Mouse (Mus musculus): ENCODE measurements at regions not wholly inside any gene's neighbourhood (a gene's known extent, or its start where the extent isn't known, plus 50 kb on each side); places are given as distances from the start of the nearest gene placed in this dataset.

- Histone ChIP-seq H3K27me3 (ENCODE audit: control insufficient read depth, insufficient read depth, low read length) (no peaks in the 10 kb centered on the region), H3K27ac (ENCODE audit: low read depth, low read length) (no peak overlapping the region), H3K36me3 (ENCODE audit: control insufficient read depth, insufficient read depth, low read length) (no peaks in the 10 kb centered on the region), H3K4me3 (ENCODE audit: low read depth, low read length) (no peak overlapping the region), H3K4me2 (replicated peaks; ENCODE audit: low read depth, low read length) (no peak overlapping the region), H3K9ac (ENCODE audit: low read depth, low read length) (no peak overlapping the region), H3K9me3 (ENCODE audit: control insufficient read depth, low read length) (no peaks in the 10 kb centered on the region), H3K4me1 (replicated peaks; ENCODE audit: control insufficient read depth, insufficient read depth, low read length) (no peaks in the 10 kb centered on the region)
- DNase-seq (ENCODE audit: low spot score) = no peak
- WGBS = 81% methylated on average over 8 of the region's 8 CpGs
- ATAC-seq (ENCODE audit: low FRiP score) = no peak
Measured at GRCm38 (mm10) chr1:137203512-137203911, 243.3 kb upstream of the Nr5a2 start.

- Histone ChIP-seq H3K36me3 (ENCODE audit: control insufficient read depth, insufficient read depth, low read length) (no peaks in the 10 kb centered on the region), H3K4me1 (replicated peaks; ENCODE audit: control insufficient read depth, insufficient read depth, low read length) (no peaks in the 10 kb centered on the region), H3K27me3 (ENCODE audit: control insufficient read depth, insufficient read depth, low read length) (no peaks in the 10 kb centered on the region), H3K27ac (ENCODE audit: low read depth, low read length) (no peak overlapping the region), H3K4me2 (replicated peaks; ENCODE audit: low read depth, low read length) (no peak overlapping the region), H3K9me3 (ENCODE audit: control insufficient read depth, low read length) (no peaks in the 10 kb centered on the region), H3K4me3 (ENCODE audit: low read depth, low read length) (no peak overlapping the region), H3K9ac (ENCODE audit: low read depth, low read length) (no peak overlapping the region)
- ATAC-seq (ENCODE audit: low FRiP score) = no peak
- no peak for DNase-seq (ENCODE audit: low spot score)
- 87% methylated on average over 11 of the region's 11 CpGs for WGBS
Measured at GRCm38 (mm10) chr1:137200931-137201330, 240.7 kb upstream of the Nr5a2 start.

- H3K27me3 ChIP-seq (ENCODE audit: control insufficient read depth, insufficient read depth, low read length) = no peaks in the 10 kb centered on the region
- H3K36me3 ChIP-seq (ENCODE audit: control insufficient read depth, insufficient read depth, low read length) = no peaks in the 10 kb centered on the region
- no peak overlapping the region for H3K27ac ChIP-seq (ENCODE audit: low read depth, low read length)
- no peak overlapping the region for H3K9ac ChIP-seq (ENCODE audit: low read depth, low read length)
- no peak for DNase-seq (ENCODE audit: low spot score)
- H3K4me1 ChIP-seq (replicated peaks; ENCODE audit: control insufficient read depth, insufficient read depth, low read length) = no peaks in the 10 kb centered on the region
- no peak overlapping the region for H3K4me2 ChIP-seq (replicated peaks; ENCODE audit: low read depth, low read length)
- ATAC-seq (ENCODE audit: low FRiP score) = no peak
- H3K9me3 ChIP-seq (ENCODE audit: control insufficient read depth, low read length) = no peaks in the 10 kb centered on the region
- no peak overlapping the region for H3K4me3 ChIP-seq (ENCODE audit: low read depth, low read length)
Measured at GRCm38 (mm10) chr1:137195962-137196361, 235.7 kb upstream of the Nr5a2 start.

- Histone ChIP-seq H3K4me3 (ENCODE audit: low read depth, low read length) (no peak overlapping the region), H3K4me1 (replicated peaks; ENCODE audit: control insufficient read depth, insufficient read depth, low read length) (no peaks in the 10 kb centered on the region), H3K27me3 (ENCODE audit: control insufficient read depth, insufficient read depth, low read length) (no peaks in the 10 kb centered on the region), H3K9ac (ENCODE audit: low read depth, low read length) (no peak overlapping the region), H3K27ac (ENCODE audit: low read depth, low read length) (no peak overlapping the region), H3K4me2 (replicated peaks; ENCODE audit: low read depth, low read length) (no peak overlapping the region), H3K9me3 (ENCODE audit: control insufficient read depth, low read length) (no peaks in the 10 kb centered on the region), H3K36me3 (ENCODE audit: control insufficient read depth, insufficient read depth, low read length) (no peaks in the 10 kb centered on the region)
- ATAC-seq (ENCODE audit: low FRiP score) (no peak), DNase-seq (ENCODE audit: low spot score) (no peak)
- 57% methylated on average over 3 of the region's 3 CpGs for WGBS
Measured at GRCm38 (mm10) chr1:137195065-137195620, 234.9 kb upstream of the Nr5a2 start.

- no peaks in the 10 kb centered on the region for H3K36me3 ChIP-seq (ENCODE audit: control insufficient read depth, insufficient read depth, low read length)
- no peaks in the 10 kb centered on the region for H3K9me3 ChIP-seq (ENCODE audit: control insufficient read depth, low read length)
- H3K4me3 ChIP-seq (ENCODE audit: low read depth, low read length) = no peak overlapping the region
- no peak overlapping the region for H3K9ac ChIP-seq (ENCODE audit: low read depth, low read length)
- no peak for ATAC-seq (ENCODE audit: low FRiP score)
- no peak overlapping the region for H3K27ac ChIP-seq (ENCODE audit: low read depth, low read length)
- no peaks in the 10 kb centered on the region for H3K27me3 ChIP-seq (ENCODE audit: control insufficient read depth, insufficient read depth, low read length)
- WGBS = 94% methylated on average over 4 of the region's 4 CpGs
- DNase-seq (ENCODE audit: low spot score) = no peak
- no peaks in the 10 kb centered on the region for H3K4me1 ChIP-seq (replicated peaks; ENCODE audit: control insufficient read depth, insufficient read depth, low read length)
- H3K4me2 ChIP-seq (replicated peaks; ENCODE audit: low read depth, low read length) = no peak overlapping the region
Measured at GRCm38 (mm10) chr1:137178231-137178630, 218.0 kb upstream of the Nr5a2 start.

- Histone ChIP-seq H3K9me3 (ENCODE audit: control insufficient read depth, low read length) (no peaks in the 10 kb centered on the region), H3K9ac (ENCODE audit: low read depth, low read length) (no peak overlapping the region)
- WGBS = 85% methylated on average over 15 of the region's 15 CpGs
Measured at GRCm38 (mm10) chr1:137176696-137177095, 216.4 kb upstream of the Nr5a2 start.

GRCm38 (mm10) chr1:137174081-137174480, 213.8 kb upstream of the Nr5a2 start:
- Histone ChIP-seq H3K27me3 (ENCODE audit: control insufficient read depth, insufficient read depth, low read length) (no peaks in the 10 kb centered on the region), H3K9me3 (ENCODE audit: control insufficient read depth, low read length) (no peaks in the 10 kb centered on the region), H3K4me2 (replicated peaks; ENCODE audit: low read depth, low read length) (no peak overlapping the region), H3K4me3 (ENCODE audit: low read depth, low read length) (no peak overlapping the region), H3K4me1 (replicated peaks; ENCODE audit: control insufficient read depth, insufficient read depth, low read length) (no peaks in the 10 kb centered on the region), H3K9ac (ENCODE audit: low read depth, low read length) (no peak overlapping the region), H3K27ac (ENCODE audit: low read depth, low read length) (no peak overlapping the region), H3K36me3 (ENCODE audit: control insufficient read depth, insufficient read depth, low read length) (no peaks in the 10 kb centered on the region)
- peak; percentile 12 for DNase-seq (ENCODE audit: low spot score)
- WGBS = 38% methylated on average over 5 of the region's 5 CpGs
- ATAC-seq (ENCODE audit: low FRiP score) = no peak

More at GRCm38 (mm10) chr1:137176696-137177095, 216.4 kb upstream of the Nr5a2 start:
- H3K4me1 ChIP-seq (replicated peaks; ENCODE audit: control insufficient read depth, insufficient read depth, low read length) = no peaks in the 10 kb centered on the region
- no peak overlapping the region for H3K4me2 ChIP-seq (replicated peaks; ENCODE audit: low read depth, low read length)
- no peak for DNase-seq (ENCODE audit: low spot score)
- H3K4me3 ChIP-seq (ENCODE audit: low read depth, low read length) = no peak overlapping the region
- H3K27me3 ChIP-seq (ENCODE audit: control insufficient read depth, insufficient read depth, low read length) = no peaks in the 10 kb centered on the region
- ATAC-seq (ENCODE audit: low FRiP score) = no peak
- no peak overlapping the region for H3K27ac ChIP-seq (ENCODE audit: low read depth, low read length)
- H3K36me3 ChIP-seq (ENCODE audit: control insufficient read depth, insufficient read depth, low read length) = no peaks in the 10 kb centered on the region

- Histone ChIP-seq H3K4me1 (replicated peaks; ENCODE audit: control insufficient read depth, insufficient read depth, low read length) (no peaks in the 10 kb centered on the region), H3K27me3 (ENCODE audit: control insufficient read depth, insufficient read depth, low read length) (no peaks in the 10 kb centered on the region), H3K9me3 (ENCODE audit: control insufficient read depth, low read length) (no peaks in the 10 kb centered on the region), H3K4me3 (ENCODE audit: low read depth, low read length) (no peak overlapping the region), H3K9ac (ENCODE audit: low read depth, low read length) (no peak overlapping the region), H3K36me3 (ENCODE audit: control insufficient read depth, insufficient read depth, low read length) (no peaks in the 10 kb centered on the region), H3K4me2 (replicated peaks; ENCODE audit: low read depth, low read length) (no peak overlapping the region), H3K27ac (ENCODE audit: low read depth, low read length) (no peak overlapping the region)
- 91% methylated on average over 6 of the region's 6 CpGs for WGBS
- no peak for DNase-seq (ENCODE audit: low spot score)
- ATAC-seq (ENCODE audit: low FRiP score) = no peak
Measured at GRCm38 (mm10) chr1:137172128-137172527, 211.9 kb upstream of the Nr5a2 start.

GRCm38 (mm10) chr1:137171451-137171850, 211.2 kb upstream of the Nr5a2 start:
- Histone ChIP-seq H3K4me1 (replicated peaks; ENCODE audit: control insufficient read depth, insufficient read depth, low read length) (no peaks in the 10 kb centered on the region), H3K4me2 (replicated peaks; ENCODE audit: low read depth, low read length) (no peak overlapping the region), H3K27ac (ENCODE audit: low read depth, low read length) (no peak overlapping the region), H3K36me3 (ENCODE audit: control insufficient read depth, insufficient read depth, low read length) (no peaks in the 10 kb centered on the region), H3K4me3 (ENCODE audit: low read depth, low read length) (no peak overlapping the region), H3K9ac (ENCODE audit: low read depth, low read length) (no peak overlapping the region), H3K27me3 (ENCODE audit: control insufficient read depth, insufficient read depth, low read length) (no peaks in the 10 kb centered on the region), H3K9me3 (ENCODE audit: control insufficient read depth, low read length) (no peaks in the 10 kb centered on the region)
- WGBS = 80% methylated on average over 5 of the region's 5 CpGs
- DNase-seq (ENCODE audit: low spot score) (no peak), ATAC-seq (ENCODE audit: low FRiP score) (no peak)

All from hindbrain, embryonic 11.5 days (tissue).